Mouse (Mus musculus): ENCODE measurements around the gene Gstm6. TPM values are rescaled to one million over a fixed set of nuclear protein-coding genes. Genes with fewer than 3 reads are reported as not detected.
A peak's percentile ranks its signal among the peaks of the same experiment; 100 is the strongest.
"Not testable (repeated sequence)": the region's sequence is repeated elsewhere in the genome, so short reads cannot be mapped to it uniquely, and the experiment has no call there.

Gstm6 gene
- polyA plus RNA-seq (2016; fragmentation: Nextera tagmentation; extraction: Ambion mirVana): 11.0 and 11.4 TPM in 2 replicates

DNA sequence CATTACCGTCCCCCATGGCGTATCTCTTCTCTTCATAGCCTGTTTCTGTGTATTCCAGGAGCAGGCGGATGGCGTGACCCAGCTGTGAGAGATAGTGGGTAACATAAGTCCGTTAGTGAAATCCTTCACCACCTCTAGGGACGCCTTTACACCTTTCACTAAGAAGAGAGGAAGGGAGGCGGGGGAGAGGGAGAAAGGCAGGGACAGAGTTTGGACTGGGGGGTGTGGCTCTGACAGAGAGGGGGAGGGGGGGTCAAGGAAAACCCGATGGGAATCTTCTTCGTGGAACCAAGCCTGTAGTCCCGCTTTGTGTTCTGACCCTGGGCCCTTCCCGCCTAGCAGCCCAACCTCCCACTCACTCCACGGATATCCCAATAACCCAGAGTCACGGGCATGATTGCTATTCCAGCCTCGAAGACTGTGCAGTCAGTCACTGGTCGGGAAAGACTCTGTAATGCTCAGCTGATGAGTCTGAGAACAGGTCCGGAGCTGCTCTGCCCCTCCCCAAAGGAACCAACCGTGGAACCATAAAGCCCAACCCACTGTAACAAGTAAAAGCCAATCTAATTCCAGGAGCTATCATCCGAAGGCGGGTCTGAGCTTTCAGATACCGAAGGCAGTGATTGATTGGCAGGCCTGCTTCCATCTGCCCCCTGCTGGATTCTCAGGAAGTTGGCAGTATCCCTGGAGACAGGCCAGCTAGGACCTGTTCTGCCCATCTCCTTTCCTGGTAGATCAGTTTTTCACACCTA, at the start of gene Gstm6:
TSS of gene Gstm6 (minus strand) at position 511 of the 752 bp plus-strand sequence.
- no peaks in the 10 kb centered on the region for H3K36me3 ChIP-seq
- peaks cover 5% of the 10 kb centered on the region; the same call in 1 of the 2 replicates for H3K4me1 ChIP-seq (replicated peaks)
- H3K27ac ChIP-seq: no peak within 1 kb of the TSS
- H3K27me3 ChIP-seq: no peaks in the 10 kb centered on the region
- 15% methylated on average over 20 of the region's 20 CpGs for WGBS
- H3K4me3 ChIP-seq (replicated peaks): peak within 1 kb of the TSS; percentile 31
- peak; percentile 48 for ATAC-seq (ENCODE audit: insufficient number of reproducible peaks, insufficient read depth, low FRiP score, low TSS enrichment, low read depth)
- H3K9ac ChIP-seq (replicated peaks): 0 out of 2 replicates have a peak within 1 kb of the TSS, but pooled peaks have one; percentile 37
- peak within 1 kb of the TSS; percentile 60 for H3K4me2 ChIP-seq
- H3K9me3 ChIP-seq: no peaks in the 10 kb centered on the region

DNA sequence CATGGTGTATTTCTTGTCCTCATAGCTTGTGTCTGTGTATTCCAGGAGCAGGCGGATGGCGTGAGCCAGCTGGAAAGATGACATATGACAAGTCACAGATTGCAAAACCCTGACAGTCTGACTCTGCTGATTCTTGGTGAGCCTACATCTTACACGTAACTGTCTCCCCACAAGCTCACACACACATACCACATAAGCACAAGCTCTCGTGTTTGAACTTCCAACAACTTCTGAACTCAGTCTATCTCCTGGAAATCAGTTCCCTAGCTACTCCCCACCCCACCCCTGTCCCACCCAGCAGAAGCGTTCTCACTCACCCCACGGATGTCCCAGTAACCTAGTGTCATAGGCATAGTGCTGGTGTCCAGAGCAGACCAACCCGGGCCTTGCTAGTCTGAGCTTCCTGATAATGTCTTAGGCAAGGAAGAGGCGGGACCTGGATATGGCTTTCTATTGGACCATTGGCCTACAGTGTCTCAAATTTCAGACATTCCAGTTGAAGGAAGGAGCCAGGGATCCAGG, 42.6 kb upstream of the Gstm6 start, which contains the start of gene Gstm2:
TSS of gene Gstm2 (minus strand) at position 413 of the 522 bp plus-strand sequence.
- H3K9ac ChIP-seq (replicated peaks): no peak within 1 kb of the TSS
- H3K4me3 ChIP-seq (replicated peaks): peak within 1 kb of the TSS; percentile 29
- H3K27me3 ChIP-seq: no peaks in the 10 kb centered on the region
- H3K27ac ChIP-seq: no peak within 1 kb of the TSS
- no peaks in the 10 kb centered on the region for H3K36me3 ChIP-seq
- WGBS: 42% methylated on average over 8 of the region's 8 CpGs
- peak within 1 kb of the TSS; percentile 46 for H3K4me2 ChIP-seq
- no peaks in the 10 kb centered on the region for H3K9me3 ChIP-seq
- peaks cover 7% of the 10 kb centered on the region; the same call in 1 of the 2 replicates for H3K4me1 ChIP-seq (replicated peaks)
- ATAC-seq (ENCODE audit: insufficient number of reproducible peaks, insufficient read depth, low FRiP score, low TSS enrichment, low read depth): peak; percentile 73

DNA sequence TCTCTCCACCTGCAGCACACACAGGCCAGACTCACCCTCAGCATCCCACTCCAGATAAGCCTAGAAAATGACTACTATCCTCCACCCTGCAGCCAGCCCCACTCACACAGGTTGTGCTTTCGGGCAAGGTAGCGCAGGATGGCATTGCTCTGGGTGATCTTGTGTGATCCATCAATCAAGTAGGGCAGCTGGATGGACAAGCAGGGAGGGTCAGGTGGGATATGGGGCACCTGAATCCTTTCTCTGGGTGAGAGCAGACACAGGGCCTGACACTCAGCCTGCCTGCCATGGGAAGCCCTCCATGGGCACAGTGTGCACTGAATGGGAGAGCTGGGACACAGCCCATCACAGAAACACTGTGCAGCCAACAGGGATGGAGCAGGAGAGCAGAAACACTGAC, 41.6 kb upstream of the Gstm6 start:
- ATAC-seq (ENCODE audit: insufficient number of reproducible peaks, insufficient read depth, low FRiP score, low TSS enrichment, low read depth); H3K36me3 ChIP-seq; H3K4me3 ChIP-seq (replicated peaks); H3K27ac ChIP-seq; H3K4me1 ChIP-seq (replicated peaks); H3K27me3 ChIP-seq; H3K4me2 ChIP-seq; H3K9me3 ChIP-seq; H3K9ac ChIP-seq (replicated peaks): not testable (repeated sequence)
- WGBS: 92% methylated on average over 2 of the region's 2 CpGs

DNA sequence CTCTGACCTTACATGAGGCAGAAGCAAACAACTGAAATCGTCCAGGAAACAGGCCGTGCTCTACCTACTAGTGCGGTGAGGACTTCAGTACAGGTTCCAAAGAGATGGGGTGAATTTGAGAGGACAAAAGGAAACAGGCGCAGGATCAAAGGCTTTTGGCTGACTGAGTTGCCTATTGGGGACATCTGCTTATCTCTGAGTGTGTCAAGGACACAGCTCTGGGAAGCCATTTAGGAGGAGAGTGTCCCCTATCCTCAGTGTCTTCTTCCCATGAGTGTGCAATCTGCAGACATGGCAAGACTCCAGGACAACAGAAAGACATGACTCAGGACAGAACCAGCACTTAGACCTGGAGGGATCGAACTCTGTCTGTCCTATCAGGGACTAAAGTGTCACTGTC, 40.9 kb upstream of the Gstm6 start:
- H3K9me3 ChIP-seq: no peaks in the 10 kb centered on the region
- no peak overlapping the region for H3K27ac ChIP-seq
- no peaks in the 10 kb centered on the region for H3K36me3 ChIP-seq
- H3K4me3 ChIP-seq (replicated peaks): no peak overlapping the region
- no peak overlapping the region for H3K4me2 ChIP-seq
- ATAC-seq (ENCODE audit: insufficient number of reproducible peaks, insufficient read depth, low FRiP score, low TSS enrichment, low read depth): no peak
- H3K9ac ChIP-seq (replicated peaks): no peak overlapping the region
- H3K27me3 ChIP-seq: no peaks in the 10 kb centered on the region
- WGBS: 84% methylated on average over 5 of the region's 5 CpGs
- H3K4me1 ChIP-seq (replicated peaks): peaks cover 7% of the 10 kb centered on the region; the same call in 1 of the 2 replicates

DNA sequence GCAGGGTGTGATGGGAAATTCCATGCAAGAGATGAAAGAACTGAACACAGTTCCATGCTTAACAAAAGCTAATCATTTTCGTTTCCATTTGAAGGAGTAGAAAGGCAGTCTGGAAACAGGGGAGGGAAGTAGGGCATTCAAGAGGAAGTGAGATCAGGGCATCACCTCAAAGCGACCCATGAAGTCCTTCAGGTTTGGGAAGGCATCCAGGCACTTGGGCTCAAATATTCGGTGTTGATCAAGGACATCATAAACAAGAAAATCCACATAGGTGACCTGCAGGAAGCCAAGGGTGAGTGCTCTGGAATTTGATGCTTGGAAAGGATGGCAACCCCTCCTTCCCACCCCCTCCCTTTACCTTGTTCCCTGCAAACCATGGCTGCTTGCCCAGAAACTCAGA, 40.2 kb upstream of the Gstm6 start:
- Histone ChIP-seq H3K36me3 (no peaks in the 10 kb centered on the region), H3K9ac (replicated peaks) (no peak overlapping the region), H3K27ac (no peak overlapping the region), H3K4me2 (no peak overlapping the region), H3K9me3 (no peaks in the 10 kb centered on the region), H3K4me1 (replicated peaks) (peaks cover 7% of the 10 kb centered on the region; the same call in 1 of the 2 replicates), H3K4me3 (replicated peaks) (no peak overlapping the region), H3K27me3 (no peaks in the 10 kb centered on the region)
- 69% methylated on average over 3 of the region's 3 CpGs for WGBS
- no peak for ATAC-seq (ENCODE audit: insufficient number of reproducible peaks, insufficient read depth, low FRiP score, low TSS enrichment, low read depth)

DNA sequence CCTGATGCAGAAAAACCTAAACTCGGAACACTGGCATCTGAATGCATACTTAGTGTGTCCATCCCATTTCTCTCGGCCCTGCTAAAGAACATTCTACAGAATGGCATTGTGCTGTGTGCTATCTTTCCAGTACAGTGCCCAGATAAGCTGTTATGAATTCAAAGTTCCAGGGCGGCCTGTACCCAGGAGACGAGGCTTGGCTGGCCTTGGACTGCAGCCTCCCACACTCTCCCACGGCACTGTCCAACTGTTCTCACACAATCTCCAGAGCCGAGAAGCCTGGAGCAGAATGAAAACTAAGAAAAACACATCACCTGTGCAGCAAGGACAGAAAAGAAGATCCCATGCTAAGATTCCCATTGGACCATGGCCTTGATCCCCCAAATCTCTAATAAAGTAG, 39.2 kb upstream of the Gstm6 start:
- Histone ChIP-seq H3K4me3 (replicated peaks) (no peak overlapping the region), H3K27me3 (no peaks in the 10 kb centered on the region), H3K9me3 (no peaks in the 10 kb centered on the region), H3K27ac (no peak overlapping the region), H3K9ac (replicated peaks) (no peak overlapping the region), H3K36me3 (no peaks in the 10 kb centered on the region), H3K4me1 (replicated peaks) (peaks cover 7% of the 10 kb centered on the region; the same call in 1 of the 2 replicates), H3K4me2 (no peak overlapping the region)
- 84% methylated on average over 6 of the region's 6 CpGs for WGBS
- ATAC-seq (ENCODE audit: insufficient number of reproducible peaks, insufficient read depth, low FRiP score, low TSS enrichment, low read depth): no peak

DNA sequence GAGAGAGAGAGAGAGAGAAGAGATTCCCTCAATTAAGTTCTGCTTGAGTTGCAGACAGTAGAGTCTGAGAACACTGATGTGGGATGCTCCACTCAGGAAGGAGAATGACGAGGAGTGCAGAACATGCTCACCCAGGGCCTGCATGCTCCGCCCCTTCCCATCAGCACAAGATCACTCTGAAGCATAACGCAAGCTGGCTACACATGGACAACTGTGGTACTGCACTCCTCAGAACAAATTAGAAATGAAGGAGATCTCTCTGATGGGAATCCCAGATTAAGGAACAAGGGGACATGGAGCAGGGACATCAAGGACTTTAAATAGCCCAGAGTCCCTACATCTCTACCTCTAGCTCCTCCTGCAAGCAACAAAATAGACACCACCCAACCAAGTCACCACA, 37.7 kb upstream of the Gstm6 start:
- ATAC-seq (ENCODE audit: insufficient number of reproducible peaks, insufficient read depth, low FRiP score, low TSS enrichment, low read depth): no peak
- Histone ChIP-seq H3K27ac (no peak overlapping the region), H3K4me3 (replicated peaks) (no peak overlapping the region), H3K4me1 (replicated peaks) (peaks cover 2% of the 10 kb centered on the region; the same call in 1 of the 2 replicates), H3K36me3 (no peaks in the 10 kb centered on the region), H3K4me2 (no peak overlapping the region), H3K27me3 (no peaks in the 10 kb centered on the region), H3K9ac (replicated peaks) (no peak overlapping the region), H3K9me3 (no peaks in the 10 kb centered on the region)
- WGBS: 66% methylated on average over 3 of the region's 3 CpGs

DNA sequence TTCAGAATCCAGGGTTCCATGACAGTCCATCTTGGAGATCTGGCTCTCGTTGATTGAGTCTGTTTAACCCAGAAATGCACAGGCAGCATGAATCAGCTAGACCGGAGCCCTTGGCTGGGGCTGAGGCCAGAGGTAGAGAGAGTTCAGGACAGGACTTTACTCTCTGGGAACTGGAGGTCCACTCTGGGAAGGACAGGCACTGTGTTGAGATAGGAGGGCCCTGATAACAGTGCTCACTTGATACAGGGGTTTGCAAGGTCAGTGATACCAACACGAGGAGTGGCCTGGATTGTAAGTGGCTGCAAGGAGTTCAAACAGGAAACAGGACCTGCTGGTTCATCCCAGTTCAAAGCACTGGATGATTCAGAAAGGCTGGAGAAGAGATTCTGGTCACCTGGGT, 34.1 kb upstream of the Gstm6 start:
- 79% methylated on average over 3 of the region's 3 CpGs for WGBS
- no peak overlapping the region for H3K9ac ChIP-seq (replicated peaks)
- H3K4me1 ChIP-seq (replicated peaks): no peaks in the 10 kb centered on the region
- no peak overlapping the region for H3K4me2 ChIP-seq
- H3K4me3 ChIP-seq (replicated peaks): no peak overlapping the region
- H3K9me3 ChIP-seq: no peaks in the 10 kb centered on the region
- no peak for ATAC-seq (ENCODE audit: insufficient number of reproducible peaks, insufficient read depth, low FRiP score, low TSS enrichment, low read depth)
- H3K27ac ChIP-seq: no peak overlapping the region
- H3K36me3 ChIP-seq: no peaks in the 10 kb centered on the region
- no peaks in the 10 kb centered on the region; the same call in 1 of the 2 replicates for H3K27me3 ChIP-seq

DNA sequence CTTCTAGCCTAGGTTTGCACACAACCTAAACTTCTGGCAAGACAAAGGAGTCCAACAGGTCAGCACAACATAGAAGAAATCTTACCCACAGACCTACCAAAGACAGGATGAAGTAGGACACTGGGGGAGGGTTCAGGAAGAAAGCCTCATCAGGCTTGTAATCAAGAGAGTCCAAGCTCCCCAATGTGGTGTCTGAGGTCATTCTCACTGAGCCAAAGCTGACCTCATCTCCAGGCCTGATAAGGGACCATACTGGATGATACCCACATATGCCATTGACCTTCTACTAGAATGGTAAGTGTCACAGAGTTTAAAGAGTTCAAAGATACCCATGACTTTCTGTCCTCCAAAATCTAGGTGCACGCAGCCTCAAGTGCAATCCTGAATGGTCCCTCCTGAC, 30.7 kb upstream of the Gstm6 start:
- Histone ChIP-seq H3K9ac (replicated peaks) (no peak overlapping the region), H3K27me3 (no peaks in the 10 kb centered on the region; the same call in 1 of the 2 replicates), H3K36me3 (no peaks in the 10 kb centered on the region), H3K9me3 (no peaks in the 10 kb centered on the region), H3K4me2 (no peak overlapping the region), H3K4me1 (replicated peaks) (no peaks in the 10 kb centered on the region), H3K27ac (no peak overlapping the region), H3K4me3 (replicated peaks) (no peak overlapping the region)
- ATAC-seq (ENCODE audit: insufficient number of reproducible peaks, insufficient read depth, low FRiP score, low TSS enrichment, low read depth): no peak
- WGBS: 92% methylated on average over 1 of the region's 1 CpGs

DNA sequence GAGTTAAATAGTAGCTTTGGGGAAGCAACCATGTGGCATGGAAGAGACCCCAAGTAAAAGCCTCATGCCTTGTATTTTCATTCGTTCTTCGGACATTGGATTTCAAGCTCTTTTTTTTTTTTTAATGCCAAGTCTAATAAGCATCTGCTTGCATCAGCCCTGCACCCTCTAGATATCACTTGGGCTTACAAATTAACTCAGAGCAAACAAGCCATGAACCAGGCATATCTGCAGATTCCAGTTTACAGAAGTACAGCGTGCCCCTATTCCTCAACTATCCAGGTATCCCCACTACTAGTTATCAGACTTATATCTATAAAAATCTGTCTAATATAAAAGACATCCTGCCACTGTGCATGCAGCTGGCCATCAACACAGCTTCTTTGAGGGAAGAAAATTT, 28.5 kb upstream of the Gstm6 start:
- no peak overlapping the region for H3K4me3 ChIP-seq (replicated peaks)
- no peaks in the 10 kb centered on the region for H3K9me3 ChIP-seq
- no peaks in the 10 kb centered on the region for H3K36me3 ChIP-seq
- WGBS: 88% methylated on average over 3 of the region's 3 CpGs
- ATAC-seq (ENCODE audit: insufficient number of reproducible peaks, insufficient read depth, low FRiP score, low TSS enrichment, low read depth): no peak
- no peaks in the 10 kb centered on the region for H3K4me1 ChIP-seq (replicated peaks)
- H3K27me3 ChIP-seq: no peaks in the 10 kb centered on the region; the same call in 1 of the 2 replicates
- no peak overlapping the region for H3K9ac ChIP-seq (replicated peaks)
- no peak overlapping the region for H3K4me2 ChIP-seq
- H3K27ac ChIP-seq: no peak overlapping the region

DNA sequence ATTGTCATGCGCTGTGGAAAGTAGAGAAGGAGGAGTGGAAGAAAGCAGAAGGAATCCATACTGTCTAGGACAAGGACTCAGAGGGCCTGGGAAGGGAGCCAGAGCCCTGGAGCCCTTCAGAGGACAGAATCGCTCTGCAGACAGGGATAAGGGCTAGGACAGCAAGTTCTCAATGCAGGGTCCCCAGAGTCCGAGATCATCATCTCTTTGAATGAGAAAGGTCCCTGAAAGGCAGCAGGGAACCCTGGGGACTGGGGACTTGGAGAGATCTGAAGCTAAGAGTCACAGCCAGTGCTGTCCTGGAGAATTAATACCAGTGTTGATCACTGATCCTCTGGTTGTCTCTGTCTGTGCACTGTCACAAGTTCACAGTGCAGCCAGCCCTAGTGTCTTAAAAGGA, 27.6 kb upstream of the Gstm6 start:
- not testable (repeated sequence) for H3K36me3 ChIP-seq; ATAC-seq (ENCODE audit: insufficient number of reproducible peaks, insufficient read depth, low FRiP score, low TSS enrichment, low read depth); H3K9ac ChIP-seq (replicated peaks); H3K4me1 ChIP-seq (replicated peaks); H3K27me3 ChIP-seq; H3K4me2 ChIP-seq; H3K9me3 ChIP-seq; H3K27ac ChIP-seq; H3K4me3 ChIP-seq (replicated peaks)
- WGBS: 56% methylated on average over 3 of the region's 3 CpGs
